Mouse (Mus musculus) stomach, postnatal 0 days (tissue): Measurements from ENCODE around the gene Gm49322. TPM values are rescaled to one million over a fixed set of nuclear protein-coding genes. Genes with fewer than 3 reads are reported as not detected.

Experiments used
- ATAC-seq: fragments of 200-750 bp; cut with Nextera tagmentation; 2 replicates; pipeline ENCODE4 v1.8.0; 2017; ENCODE audit not compliant: low FRiP score, low TSS enrichment
- DNase-seq: peaks from one replicate; pipeline ENCODE4 v3.0.0-alpha.2; 2016; ENCODE audit warnings: low spot score
- H3K27ac ChIP-seq: fragments of 300-500 bp; sonication (generic); replicated peaks from 2 replicates; pipeline ENCODE4 v1.5.1; 2014; ENCODE audit warnings: mild to moderate bottlenecking, control low read depth
- H3K27me3 ChIP-seq: fragments of 300-500 bp; sonication (generic); 2 replicates; pipeline ENCODE4 v1.6.1; 2014; ENCODE audit warnings: low read length; ENCODE audit not compliant: control insufficient read depth, insufficient read depth
- H3K36me3 ChIP-seq: fragments of 300-500 bp; sonication (generic); 2 replicates; pipeline ENCODE4 v1.6.1; 2014; ENCODE audit warnings: low read length, mixed read lengths; ENCODE audit not compliant: control insufficient read depth, insufficient read depth
- H3K4me1 ChIP-seq: fragments of 300-500 bp; sonication (generic); replicated peaks from 2 replicates; pipeline ENCODE4 v1.6.1; 2014; ENCODE audit warnings: antibody characterized with exemption; ENCODE audit not compliant: control insufficient read depth, insufficient read depth
- H3K4me2 ChIP-seq: fragments of 300-500 bp; sonication (generic); replicated peaks from 2 replicates; pipeline ENCODE4 v1.6.1; 2014; ENCODE audit warnings: low read depth, mild to moderate bottlenecking, control low read depth, moderate library complexity
- H3K4me3 ChIP-seq: fragments of 300-500 bp; sonication (generic); 2 replicates; pipeline ENCODE4 v1.5.1; 2014; ENCODE audit warnings: low read depth, low read length, control low read depth
- H3K9ac ChIP-seq: fragments of 300-500 bp; sonication (generic); 2 replicates; pipeline ENCODE4 v1.6.1; 2014; ENCODE audit warnings: mild to moderate bottlenecking, low read length, control low read depth, mixed read lengths
- H3K9me3 ChIP-seq: fragments of 300-500 bp; sonication (generic); 2 replicates; pipeline ENCODE4 v1.6.1; 2016; ENCODE audit warnings: low read length; ENCODE audit not compliant: control insufficient read depth
- CTCF ChIP-seq: IDR thresholded peaks from 2 replicates; pipeline ENCODE4 v1.5.1; 2016; ENCODE audit warnings: antibody characterized with exemption, low read depth, mild to moderate bottlenecking, moderate library complexity
- EP300 ChIP-seq: optimal IDR thresholded peaks from 2 replicates; pipeline ENCODE3; 2016; ENCODE audit warnings: antibody characterized with exemption
- WGBS: fragments of 180-500 bp; shearing (Covaris S2); extraction: QIAGEN DNeasy Blood & Tissue Kit; methylation state at CpG from one replicate; pipeline ENCODE4 v1.1.7; 2014; 5-methylcytosine and 5-hydroxymethylcytosine counted together
- polyA plus RNA-seq: library from polyadenylated mRNA; unstranded; fragments of >200 nt; fragmentation: Nextera tagmentation; extraction: Ambion mirVana; gene quantifications from 2 replicates; pipeline ENCODE4 v1.2.1, GENCODE M21; 2015

Gm49322 gene
- polyA plus RNA-seq, 1 experiment from 2014 or later, result 1.7 TPM

DNA sequence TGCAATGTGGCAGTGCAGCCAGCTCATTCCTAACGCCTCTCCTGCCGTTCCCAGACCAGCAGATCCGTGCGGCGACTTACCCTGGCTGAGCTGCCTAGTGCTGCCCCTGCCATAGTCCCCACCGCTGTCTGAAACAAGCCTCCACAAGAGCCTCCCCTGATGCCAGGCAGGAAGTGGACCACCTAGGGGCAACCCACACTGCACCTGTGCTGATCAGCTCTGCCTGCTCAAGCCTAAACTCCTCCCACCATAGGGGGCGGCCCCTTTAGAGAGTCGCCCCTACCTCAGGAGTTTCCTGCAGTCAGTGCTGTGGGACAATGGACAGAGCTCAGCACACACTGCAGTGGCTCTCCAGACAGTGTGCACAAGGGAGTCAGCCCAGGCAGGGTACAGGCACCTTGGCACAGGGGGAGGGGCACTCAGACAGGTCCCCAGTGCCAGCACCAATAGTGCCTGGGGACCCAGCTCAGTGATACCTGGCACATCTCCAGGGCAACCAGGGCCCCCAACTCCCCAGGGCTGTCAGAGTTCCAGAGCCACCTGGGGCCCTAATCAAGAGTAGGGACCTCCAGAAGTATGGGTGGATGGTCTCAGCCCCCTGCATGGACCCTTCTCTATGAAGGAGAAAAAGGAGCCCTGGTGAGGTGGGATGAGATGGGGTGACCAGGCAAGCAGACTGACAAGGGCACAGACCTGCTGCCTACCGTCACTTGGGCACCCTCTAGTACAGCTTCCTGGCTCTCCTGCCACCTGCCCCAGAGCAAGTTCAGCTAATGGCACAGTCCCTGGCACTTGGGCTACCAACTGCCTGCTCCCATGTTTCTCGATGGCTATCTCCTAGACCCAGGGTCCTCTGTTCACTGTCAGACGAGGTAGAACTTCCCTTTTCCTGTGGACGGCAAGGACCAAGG, 20.9 kb upstream of the Gm49322 start:
- peak overlapping the region; percentile 23; the same call in 1 of the 2 replicates for H3K9ac ChIP-seq
- no peak overlapping the region for H3K4me3 ChIP-seq
- 75% methylated on average over 12 of the region's 12 CpGs for WGBS
- no peaks in the 10 kb centered on the region for H3K9me3 ChIP-seq
- ATAC-seq (no peak), DNase-seq (no peak)
- H3K27ac ChIP-seq, result peak overlapping the region; percentile 30; the same call in 1 of the 2 replicates
- H3K4me1 ChIP-seq, result peaks cover 6% of the 10 kb centered on the region; the same call in 1 of the 2 replicates
- peaks cover 19% of the 10 kb centered on the region for H3K36me3 ChIP-seq
- TF ChIP-seq CTCF, result no peak
- TF ChIP-seq EP300, result no peak
- H3K27me3 ChIP-seq, result no peaks in the 10 kb centered on the region
- peak overlapping the region; percentile 17; the same call in 1 of the 2 replicates for H3K4me2 ChIP-seq

GRCm38 (mm10) chr10:80585581-80585980, 20.2 kb upstream of the Gm49322 start:
- H3K4me3 ChIP-seq, result no peak overlapping the region
- H3K4me2 ChIP-seq, result peak overlapping the region; percentile 11; the same call in 1 of the 2 replicates

DNA sequence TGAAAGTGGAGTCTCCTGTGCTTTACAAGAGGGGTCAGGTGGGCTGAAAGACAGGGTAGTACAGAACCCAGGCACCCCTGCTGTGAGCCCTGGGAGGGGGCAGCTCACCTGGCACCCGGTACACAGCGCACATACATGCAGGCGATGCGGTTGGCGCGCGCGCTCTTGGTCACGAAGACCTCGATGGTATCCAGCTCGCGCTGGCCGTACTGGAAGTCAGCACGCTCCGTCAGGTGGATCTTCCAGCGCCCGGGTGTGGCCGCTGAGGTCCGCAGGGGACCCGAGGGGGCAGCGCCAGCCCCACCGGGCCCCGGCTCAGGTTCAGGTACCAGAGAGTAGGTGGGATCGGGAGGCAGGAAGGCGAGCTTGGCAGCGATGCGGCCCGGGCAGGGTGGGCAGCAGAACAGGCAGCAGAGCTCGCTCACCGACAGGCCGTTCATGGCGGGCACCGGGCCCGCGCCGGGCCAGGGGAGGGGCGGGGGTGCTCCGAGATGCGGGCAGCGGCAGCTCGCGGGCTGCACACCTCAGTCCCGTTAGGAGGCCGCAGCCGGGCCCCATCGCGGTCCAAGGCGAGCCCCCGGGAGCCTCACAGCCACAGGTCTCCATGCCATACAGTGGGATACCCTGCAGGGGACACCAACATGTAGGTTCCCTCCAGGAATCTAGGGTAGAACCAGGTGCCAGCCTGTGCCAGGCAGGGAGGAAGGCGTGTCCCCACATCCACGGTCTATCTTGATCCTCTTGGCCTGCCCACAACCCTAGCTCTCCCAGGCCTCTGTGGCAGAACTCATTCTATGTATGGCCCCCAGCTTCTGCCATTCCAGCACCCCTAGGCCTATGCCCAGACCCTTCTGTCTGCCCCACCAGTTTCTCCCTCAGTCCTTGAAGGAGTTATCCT, 19.2 kb upstream of the Gm49322 start:
- no peaks in the 10 kb centered on the region for H3K27me3 ChIP-seq
- H3K36me3 ChIP-seq, result peaks cover 19% of the 10 kb centered on the region
- TF ChIP-seq EP300 (no peak), CTCF (no peak)
- H3K27ac ChIP-seq, result peak overlapping the region; percentile 70
- peaks cover 6% of the 10 kb centered on the region; the same call in 1 of the 2 replicates for H3K4me1 ChIP-seq
- no peaks in the 10 kb centered on the region for H3K9me3 ChIP-seq
- no peak for ATAC-seq
- peak overlapping the region; percentile 13; the same call in 1 of the 2 replicates for H3K4me3 ChIP-seq
- H3K9ac ChIP-seq, result peak overlapping the region; percentile 27; the same call in 1 of the 2 replicates
- 89% methylated on average over 51 of the region's 51 CpGs for WGBS
- DNase-seq, result no peak
- H3K4me2 ChIP-seq, result peak overlapping the region; percentile 25; the same call in 1 of the 2 replicates

More at GRCm38 (mm10) chr10:80585581-80585980, 20.2 kb upstream of the Gm49322 start:
- TF ChIP-seq EP300 (no peak), CTCF (no peak)
- Histone ChIP-seq H3K27me3 (no peaks in the 10 kb centered on the region), H3K36me3 (peaks cover 19% of the 10 kb centered on the region), H3K9me3 (no peaks in the 10 kb centered on the region), H3K4me1 (peaks cover 6% of the 10 kb centered on the region; the same call in 1 of the 2 replicates), H3K27ac (no peak overlapping the region), H3K9ac (peak overlapping the region; percentile 8; the same call in 1 of the 2 replicates)
- ATAC-seq (no peak), DNase-seq (no peak)
- WGBS, result 90% methylated on average over 8 of the region's 8 CpGs

- H3K36me3 ChIP-seq, result peaks cover 19% of the 10 kb centered on the region
- H3K4me3 ChIP-seq, result no peak overlapping the region
- ATAC-seq (no peak), DNase-seq (no peak)
- 48% methylated on average over 4 of the region's 4 CpGs for WGBS
- no peak for TF ChIP-seq CTCF
- TF ChIP-seq EP300, result no peak
- H3K9me3 ChIP-seq, result no peaks in the 10 kb centered on the region
- peaks cover 6% of the 10 kb centered on the region; the same call in 1 of the 2 replicates for H3K4me1 ChIP-seq
- H3K4me2 ChIP-seq, result peak overlapping the region; percentile 25; the same call in 1 of the 2 replicates
- H3K9ac ChIP-seq, result no peak overlapping the region
- no peaks in the 10 kb centered on the region for H3K27me3 ChIP-seq
- H3K27ac ChIP-seq, result peak overlapping the region; percentile 70
Measured at GRCm38 (mm10) chr10:80587305-80587657, 18.5 kb upstream of the Gm49322 start.

- Histone ChIP-seq H3K4me2 (peak overlapping the region; percentile 97), H3K27ac (peak overlapping the region; percentile 89), H3K4me1 (peaks cover 6% of the 10 kb centered on the region; the same call in 1 of the 2 replicates), H3K36me3 (peaks cover 11% of the 10 kb centered on the region), H3K9me3 (no peaks in the 10 kb centered on the region), H3K9ac (peak overlapping the region; percentile 95), H3K4me3 (peak overlapping the region; percentile 95), H3K27me3 (no peaks in the 10 kb centered on the region)
- DNase-seq (no peak), ATAC-seq (0 out of 2 replicates have a peak, but pooled peaks have one; percentile 25)
- 9% methylated on average over 12 of the region's 12 CpGs for WGBS
- TF ChIP-seq CTCF (no peak), EP300 (no peak)
Measured at GRCm38 (mm10) chr10:80589127-80589878, 16.5 kb upstream of the Gm49322 start.
